Mouse (Mus musculus) limb, embryonic 12.5 days (tissue): ENCODE measurements around the gene Speg. TPM values are rescaled to one million over a fixed set of nuclear protein-coding genes. Genes with fewer than 3 reads are reported as not detected.

ENCODE experiments used
- ATAC-seq: fragments of 200-750 bp; cut with Nextera tagmentation; 2 replicates; pipeline ENCODE4 v1.8.0; 2017; ENCODE audit warnings: low read depth, moderate TSS enrichment; ENCODE audit not compliant: insufficient number of reproducible peaks, insufficient read depth, low FRiP score, low TSS enrichment
- H3K27ac ChIP-seq: fragments of 300-500 bp; sonication (generic); 2 replicates; pipeline ENCODE4 v1.5.1; 2016; ENCODE audit warnings: mild to moderate bottlenecking, moderate library complexity
- H3K27me3 ChIP-seq: fragments of 300-500 bp; sonication (generic); 2 replicates; pipeline ENCODE4 v1.6.1; 2016; ENCODE audit warnings: mild to moderate bottlenecking, moderate library complexity
- H3K36me3 ChIP-seq: fragments of 300-500 bp; sonication (generic); 2 replicates; pipeline ENCODE4 v1.6.1; 2016; ENCODE audit warnings: mild to moderate bottlenecking, moderate library complexity
- H3K4me1 ChIP-seq: fragments of 300-500 bp; sonication (generic); replicated peaks from 2 replicates; pipeline ENCODE4 v1.6.1; 2016
- H3K4me2 ChIP-seq: fragments of 300-500 bp; sonication (generic); 2 replicates; pipeline ENCODE4 v1.6.1; 2016; ENCODE audit warnings: mild to moderate bottlenecking, moderate library complexity
- H3K4me3 ChIP-seq: fragments of 300-500 bp; sonication (generic); replicated peaks from 2 replicates; pipeline ENCODE4 v1.5.1; 2016; ENCODE audit warnings: mild to moderate bottlenecking
- H3K9ac ChIP-seq: fragments of 300-500 bp; sonication (generic); replicated peaks from 2 replicates; pipeline ENCODE4 v1.6.1; 2016; ENCODE audit warnings: mild to moderate bottlenecking, moderate library complexity
- H3K9me3 ChIP-seq: fragments of 300-500 bp; sonication (generic); 2 replicates; pipeline ENCODE4 v1.6.1; 2016; ENCODE audit warnings: mild to moderate bottlenecking, moderate library complexity
- WGBS: fragments of 180-500 bp; shearing (Covaris S2); methylation state at CpG from one replicate; pipeline ENCODE4 v1.1.7; 2016; 5-methylcytosine and 5-hydroxymethylcytosine counted together
- polyA plus RNA-seq: library from polyadenylated mRNA; unstranded; fragments of >200 nt; fragmentation: Nextera tagmentation; extraction: Ambion mirVana; gene quantifications from 2 replicates; pipeline ENCODE4 v1.2.1, GENCODE M21; 2016

Speg gene
- polyA plus RNA-seq, 1 experiment from 2014 or later, result 30.4 TPM

- no peak for ATAC-seq
- H3K27ac ChIP-seq, result no peak overlapping the region
- H3K36me3 ChIP-seq, result no peaks in the 10 kb centered on the region
- no peak overlapping the region for H3K4me2 ChIP-seq
- WGBS, result 60% methylated on average over 3 of the region's 3 CpGs
- peaks cover 74% of the 10 kb centered on the region for H3K4me1 ChIP-seq
- no peaks in the 10 kb centered on the region for H3K9me3 ChIP-seq
- no peak overlapping the region for H3K4me3 ChIP-seq
- peaks cover 94% of the 10 kb centered on the region for H3K27me3 ChIP-seq
- H3K9ac ChIP-seq, result no peak overlapping the region
Observed at GRCm38 (mm10) chr1:75455433-75455832, 80.3 kb downstream of the Speg start.

DNA sequence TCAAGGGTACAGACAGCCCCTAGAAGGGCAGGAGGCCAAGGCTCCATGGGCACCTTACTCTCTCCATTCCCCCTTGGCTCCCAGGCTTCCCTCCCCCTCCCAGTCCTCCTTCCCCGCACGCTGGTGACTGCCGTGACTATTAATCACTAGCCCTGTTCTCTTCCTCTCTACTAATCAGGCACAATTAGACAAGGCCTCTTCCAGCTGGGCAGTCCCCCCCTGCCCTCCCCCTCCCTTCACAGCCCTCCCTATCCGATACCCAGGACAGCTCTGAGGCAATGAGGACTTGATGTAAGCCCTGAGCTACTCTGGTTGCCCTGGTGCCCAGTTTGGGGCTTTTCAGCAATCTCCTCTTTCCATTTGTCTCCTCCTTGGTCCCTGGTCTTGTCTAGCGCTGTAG lies 80.9 kb downstream of the Speg start:
- peaks cover 91% of the 10 kb centered on the region for H3K27me3 ChIP-seq
- ATAC-seq, result no peak
- no peak overlapping the region for H3K4me3 ChIP-seq
- H3K36me3 ChIP-seq, result no peaks in the 10 kb centered on the region
- H3K9ac ChIP-seq, result no peak overlapping the region
- H3K9me3 ChIP-seq, result no peaks in the 10 kb centered on the region
- no peak overlapping the region for H3K4me2 ChIP-seq
- peaks cover 69% of the 10 kb centered on the region for H3K4me1 ChIP-seq
- no peak overlapping the region for H3K27ac ChIP-seq
- 11% methylated on average over 5 of the region's 5 CpGs for WGBS

GRCm38 (mm10) chr1:75456746-75457564 lies 81.9 kb downstream of the Speg start:
- H3K27ac ChIP-seq, result no peak overlapping the region
- no peak for ATAC-seq
- no peak overlapping the region for H3K4me2 ChIP-seq
- 6% methylated on average over 13 of the region's 14 CpGs for WGBS
- H3K4me3 ChIP-seq, result no peak overlapping the region
- H3K36me3 ChIP-seq, result no peaks in the 10 kb centered on the region
- peaks cover 64% of the 10 kb centered on the region for H3K4me1 ChIP-seq
- peaks cover 85% of the 10 kb centered on the region for H3K27me3 ChIP-seq
- H3K9me3 ChIP-seq, result no peaks in the 10 kb centered on the region
- H3K9ac ChIP-seq, result no peak overlapping the region

GRCm38 (mm10) chr1:75457710-75458024 lies 82.6 kb downstream of the Speg start:
- H3K9ac ChIP-seq, result no peak overlapping the region
- no peak overlapping the region for H3K27ac ChIP-seq
- H3K27me3 ChIP-seq, result peaks cover 82% of the 10 kb centered on the region
- no peaks in the 10 kb centered on the region for H3K9me3 ChIP-seq
- ATAC-seq, result no peak
- WGBS, result under 1% methylated on average over 10 of the region's 10 CpGs
- H3K4me3 ChIP-seq, result no peak overlapping the region
- H3K4me2 ChIP-seq, result peak overlapping the region; percentile 60
- no peaks in the 10 kb centered on the region for H3K36me3 ChIP-seq
- H3K4me1 ChIP-seq, result peaks cover 64% of the 10 kb centered on the region

GRCm38 (mm10) chr1:75458025-75458788 lies 83.1 kb downstream of the Speg start:
- 2% methylated on average over 42 of the region's 42 CpGs for WGBS
- H3K27ac ChIP-seq, result no peak overlapping the region

DNA sequence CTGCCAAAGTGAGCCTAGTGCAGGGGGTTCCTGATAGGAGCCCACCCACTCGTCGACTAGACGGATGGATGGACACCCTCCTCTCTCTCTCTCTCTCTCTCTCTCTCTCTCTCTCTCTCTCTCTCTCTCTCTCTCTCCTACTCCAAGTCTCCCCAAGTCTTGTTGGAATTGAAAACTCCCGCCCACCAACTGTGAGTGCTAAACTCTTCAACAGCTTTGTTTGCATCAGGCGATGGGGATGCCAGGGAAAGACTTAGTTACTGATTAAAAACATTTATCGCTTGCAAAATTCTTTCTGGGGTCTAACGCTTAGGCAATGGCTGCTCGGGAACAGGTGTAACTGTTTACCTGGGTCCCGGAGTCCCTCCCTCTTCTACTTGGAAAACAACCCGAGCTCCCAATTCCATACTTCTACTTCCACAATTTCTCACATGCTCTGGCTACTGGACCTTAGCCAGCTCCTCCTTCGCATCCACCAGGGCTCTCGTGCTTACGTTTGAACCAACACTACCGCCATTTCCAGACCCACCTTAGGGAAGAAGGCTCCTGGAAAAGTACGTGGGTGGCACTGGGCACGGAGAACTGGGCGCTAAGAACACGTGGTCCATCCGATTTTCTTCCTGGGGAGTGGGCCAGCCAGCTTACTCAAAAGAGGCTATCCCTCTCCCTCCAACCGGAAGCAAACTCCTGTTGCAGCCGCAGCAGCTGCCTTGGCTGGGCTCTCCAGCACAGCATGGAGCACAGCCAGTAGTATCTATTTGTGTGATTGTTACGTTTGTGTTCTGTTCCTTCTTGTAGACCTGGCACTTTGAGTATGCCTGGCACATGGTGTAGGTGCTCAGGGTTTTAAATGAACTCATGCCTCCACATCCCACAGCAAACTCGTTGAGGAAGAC lies 83.9 kb downstream of the Speg start:
- Histone ChIP-seq H3K36me3 (no peaks in the 10 kb centered on the region), H3K9ac (peak overlapping the region; percentile 48), H3K27ac (no peak overlapping the region), H3K27me3 (peaks cover 70% of the 10 kb centered on the region), H3K4me3 (peak overlapping the region; percentile 35), H3K4me1 (peaks cover 52% of the 10 kb centered on the region), H3K4me2 (peak overlapping the region; percentile 60), H3K9me3 (no peaks in the 10 kb centered on the region)
- no peak for ATAC-seq
- 12% methylated on average over 23 of the region's 23 CpGs for WGBS

More at GRCm38 (mm10) chr1:75458025-75458788, 83.1 kb downstream of the Speg start:
- ATAC-seq, result 0 out of 2 replicates have a peak, but pooled peaks have one; percentile 11
- Histone ChIP-seq H3K9me3 (no peaks in the 10 kb centered on the region), H3K27me3 (peaks cover 77% of the 10 kb centered on the region), H3K4me2 (peak overlapping the region; percentile 60), H3K4me1 (peaks cover 60% of the 10 kb centered on the region), H3K36me3 (no peaks in the 10 kb centered on the region), H3K4me3 (peak overlapping the region; percentile 35), H3K9ac (peak overlapping the region; percentile 48)

GRCm38 (mm10) chr1:75460297-75460696 lies 85.2 kb downstream of the Speg start:
- H3K4me2 ChIP-seq, result no peak overlapping the region
- H3K4me1 ChIP-seq, result peaks cover 41% of the 10 kb centered on the region
- no peak overlapping the region for H3K4me3 ChIP-seq
- no peaks in the 10 kb centered on the region for H3K36me3 ChIP-seq
- H3K9ac ChIP-seq, result no peak overlapping the region
- no peak for ATAC-seq
- WGBS, result 80% methylated on average over 7 of the region's 7 CpGs
- H3K27me3 ChIP-seq, result peaks cover 69% of the 10 kb centered on the region
- no peak overlapping the region for H3K27ac ChIP-seq
- H3K9me3 ChIP-seq, result no peaks in the 10 kb centered on the region

GRCm38 (mm10) chr1:75462636-75463035 lies 87.5 kb downstream of the Speg start:
- WGBS, result 19% methylated on average over 1 of the region's 1 CpGs
- H3K4me2 ChIP-seq, result no peak overlapping the region
- H3K4me3 ChIP-seq, result no peak overlapping the region
- peaks cover 55% of the 10 kb centered on the region for H3K27me3 ChIP-seq
- no peaks in the 10 kb centered on the region for H3K9me3 ChIP-seq
- H3K9ac ChIP-seq, result no peak overlapping the region
- H3K36me3 ChIP-seq, result no peaks in the 10 kb centered on the region
- peaks cover 24% of the 10 kb centered on the region for H3K4me1 ChIP-seq
- H3K27ac ChIP-seq, result no peak overlapping the region
- no peak for ATAC-seq

DNA sequence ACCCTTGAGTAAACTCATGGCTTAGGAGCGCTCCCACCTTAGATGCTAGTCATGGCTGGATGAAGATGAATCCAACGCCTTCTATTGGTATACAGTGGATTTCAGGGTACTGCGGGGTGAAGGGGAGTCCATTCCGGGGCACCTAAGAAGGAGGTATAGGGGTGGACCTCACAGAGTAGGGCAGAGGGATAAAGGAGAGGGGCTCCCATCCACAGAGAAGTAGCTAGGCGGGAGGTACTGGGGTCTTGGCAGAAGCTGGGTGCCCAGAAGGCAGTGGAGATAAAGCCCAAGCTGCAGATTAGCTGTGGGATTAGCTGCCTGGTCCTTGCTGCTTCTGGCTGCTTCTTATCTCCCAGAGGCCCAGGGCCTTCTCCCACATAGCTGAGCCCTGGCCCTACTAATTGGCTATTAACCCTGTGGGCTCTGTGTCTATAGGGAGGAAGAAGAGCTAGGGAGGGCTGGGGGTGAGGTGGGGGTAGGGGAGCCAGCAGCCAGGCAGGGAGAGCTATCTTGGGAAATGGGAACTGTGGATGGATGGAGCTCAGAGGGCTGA lies 88.6 kb downstream of the Speg start:
- no peak overlapping the region for H3K4me2 ChIP-seq
- WGBS, result 75% methylated on average over 5 of the region's 5 CpGs
- no peak overlapping the region for H3K27ac ChIP-seq
- no peak for ATAC-seq
- no peak overlapping the region for H3K9ac ChIP-seq
- H3K4me1 ChIP-seq, result peaks cover 13% of the 10 kb centered on the region
- no peak overlapping the region for H3K4me3 ChIP-seq
- H3K9me3 ChIP-seq, result no peaks in the 10 kb centered on the region
- peaks cover 50% of the 10 kb centered on the region for H3K27me3 ChIP-seq
- no peaks in the 10 kb centered on the region for H3K36me3 ChIP-seq

DNA sequence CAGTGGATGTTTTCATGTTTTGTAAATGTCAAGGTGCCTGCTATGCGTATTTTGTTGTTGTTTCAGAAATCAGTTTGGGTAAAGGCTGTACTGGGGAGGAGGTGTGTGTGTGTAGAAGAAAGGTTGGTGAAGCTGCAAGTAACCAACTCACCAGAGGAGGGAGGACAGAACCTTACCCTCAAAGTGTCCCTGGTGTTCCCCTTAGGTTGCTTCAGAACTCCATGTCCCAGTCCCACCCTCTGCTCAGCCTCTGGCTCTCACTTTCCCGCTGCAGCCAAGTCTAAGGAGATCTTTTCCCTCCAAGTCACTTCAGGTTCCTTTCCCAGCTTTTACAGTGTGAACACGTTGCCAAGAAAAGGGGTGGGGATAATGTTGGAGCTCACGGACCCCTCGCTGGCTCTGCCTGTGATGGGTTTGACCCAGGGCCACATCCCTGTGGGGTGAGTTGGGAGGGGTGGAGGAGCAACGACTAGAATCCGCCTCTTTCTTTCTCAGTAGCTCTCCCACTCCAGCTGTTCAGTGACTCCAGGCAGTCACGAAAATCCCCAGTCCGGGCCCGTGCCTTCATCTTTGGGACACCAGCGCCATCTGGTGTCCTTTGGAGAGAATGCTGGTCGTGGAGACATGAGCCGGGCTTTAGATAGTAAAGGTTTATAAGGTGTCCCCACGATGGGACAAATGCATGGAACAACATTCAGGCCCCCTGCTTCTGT lies 92.3 kb downstream of the Speg start:
- WGBS, result 6% methylated on average over 14 of the region's 14 CpGs
- Histone ChIP-seq H3K4me3 (no peak overlapping the region), H3K9me3 (no peaks in the 10 kb centered on the region), H3K9ac (0 out of 2 replicates have a peak overlapping the region, but pooled peaks have one; percentile 24), H3K36me3 (peaks cover 5% of the 10 kb centered on the region; the same call in 1 of the 2 replicates), H3K4me1 (0 out of 2 replicates have a peak, but pooled peaks cover 4% of the 10 kb centered on the region), H3K27ac (no peak overlapping the region), H3K4me2 (peak overlapping the region; percentile 29; the same call in 1 of the 2 replicates), H3K27me3 (peaks cover 37% of the 10 kb centered on the region)
- peak; percentile 69 for ATAC-seq
